Mouse (Mus musculus) natural killer cell, adult 2 months (primary cell): ENCODE measurements at regions not wholly inside any gene's neighbourhood (a gene's known extent, or its start where the extent isn't known, plus 50 kb on each side); places are given as distances from the start of the nearest gene placed in this dataset.

Experiments
- DNase-seq, 2 experiments: peaks; one replicate each; pipeline ENCODE4 v3.0.0; 2022; ENCODE audit warnings: low spot score in 2 of 2

DNA sequence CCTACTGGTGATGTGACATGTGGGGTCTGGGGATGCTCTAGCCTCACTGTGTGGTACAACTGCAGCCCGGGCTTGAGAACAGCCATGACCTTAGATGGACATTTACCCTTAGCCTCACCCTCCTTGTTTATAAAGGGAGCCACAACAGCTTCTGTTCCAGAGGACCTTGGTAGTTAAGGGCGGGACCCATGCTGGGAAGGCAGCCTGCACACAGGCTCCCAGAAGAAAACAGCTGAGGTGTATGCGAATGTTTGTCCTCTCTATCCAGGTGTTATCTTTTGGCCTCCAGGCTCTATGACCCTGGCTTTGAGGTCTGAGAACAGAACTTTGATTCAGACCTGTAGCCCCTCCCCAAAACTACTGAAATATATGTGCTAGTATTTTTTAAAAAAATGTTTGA, 102.1 kb upstream of the Mki67 start:
- DNase-seq = no peak

GRCm38 (mm10) chr7:135823884-135824750, 108.0 kb upstream of the Mki67 start:
- no peak for DNase-seq

DNA sequence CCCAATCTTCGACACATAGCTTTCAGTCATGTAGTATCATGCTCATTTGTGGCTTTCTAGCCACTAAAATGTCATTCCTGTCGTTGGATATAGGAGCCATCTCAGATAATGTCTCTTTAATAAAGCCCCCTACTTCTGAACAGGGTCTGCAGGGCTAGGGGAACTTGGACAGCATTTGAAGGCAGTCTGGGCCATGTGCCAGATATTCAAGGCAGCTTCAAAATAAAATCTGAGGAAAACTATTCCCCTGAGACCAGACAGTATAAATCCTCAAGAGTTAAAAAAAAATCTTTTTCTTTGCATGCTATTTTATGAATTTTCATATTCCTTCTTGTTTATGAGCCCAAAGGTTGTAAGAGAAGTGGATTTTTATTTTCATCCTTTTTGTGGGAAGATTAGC, 113.1 kb upstream of the Mki67 start:
- no peak for DNase-seq

DNA sequence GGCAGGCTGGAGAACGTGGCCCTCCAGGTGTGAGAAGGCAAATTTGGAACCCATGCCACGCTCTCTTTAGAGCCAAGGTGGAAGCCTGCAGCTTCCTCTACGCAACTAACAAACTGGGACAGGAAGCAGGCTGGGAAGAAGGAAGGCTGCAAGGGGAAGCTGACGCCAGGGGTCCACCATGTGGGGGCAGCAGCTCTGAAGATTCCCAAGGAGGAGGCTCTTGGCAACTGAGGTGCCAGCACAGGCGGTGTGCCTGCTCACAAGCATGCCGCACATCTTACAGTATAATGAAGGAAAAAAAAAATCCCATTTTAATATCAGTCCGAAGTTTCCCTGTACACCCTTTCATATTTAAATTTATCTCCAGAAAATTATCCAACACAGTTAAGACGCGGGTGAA, 117.3 kb upstream of the Mki67 start:
- DNase-seq = no peak

- no peak for DNase-seq
These were observed 120.9 kb upstream of the Mki67 start for GRCm38 (mm10) chr7:135836808-135837733.

- DNase-seq = no peak
These were observed 127.9 kb upstream of the Mki67 start for GRCm38 (mm10) chr7:135844018-135844417.

- DNase-seq = no peak
These were observed 131.1 kb upstream of the Mki67 start for GRCm38 (mm10) chr7:135847304-135847703.

DNA sequence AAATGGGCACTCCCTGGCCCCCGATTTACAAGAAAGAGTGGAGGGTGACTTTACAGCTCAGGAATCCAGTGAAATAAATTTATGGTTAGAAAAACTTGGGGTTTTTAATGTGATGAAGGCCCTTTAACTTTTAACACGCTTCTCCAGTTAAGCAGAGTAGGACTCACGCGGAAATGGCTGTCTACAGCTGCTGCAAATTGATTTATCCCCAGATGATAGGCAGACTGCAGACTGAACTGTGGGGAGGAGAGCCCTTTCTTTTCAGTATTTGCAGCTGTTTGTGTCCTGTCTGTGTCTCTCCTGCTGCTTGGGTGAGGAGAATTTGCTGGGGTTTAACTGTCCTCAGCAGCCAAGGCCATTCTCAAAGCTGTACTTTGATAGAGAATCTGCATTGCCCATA, 132.0 kb upstream of the Mki67 start:
- DNase-seq = no peak

DNA sequence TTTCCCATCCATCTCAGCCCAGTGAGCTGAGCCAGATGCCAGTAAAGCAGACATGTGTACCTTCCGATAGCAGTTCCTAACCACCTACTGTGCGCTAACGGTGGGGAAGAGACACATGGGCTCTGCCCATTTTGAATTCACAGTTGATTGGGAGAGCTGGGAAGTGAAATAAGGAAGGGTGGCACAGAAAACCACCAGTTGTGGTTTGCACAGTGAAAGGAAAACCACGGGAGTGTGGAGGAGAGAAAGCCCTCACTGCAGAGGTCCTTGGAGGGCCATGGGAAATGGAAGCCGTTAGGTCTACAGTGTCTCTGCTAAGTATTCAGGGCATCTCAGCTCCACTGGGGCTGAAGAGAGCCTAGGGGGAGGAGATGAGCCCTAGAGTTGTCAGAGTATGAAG, 132.7 kb upstream of the Mki67 start:
- no peak for DNase-seq

- DNase-seq = no peak
These were observed 137.1 kb upstream of the Mki67 start for GRCm38 (mm10) chr7:135853127-135853813.

DNA sequence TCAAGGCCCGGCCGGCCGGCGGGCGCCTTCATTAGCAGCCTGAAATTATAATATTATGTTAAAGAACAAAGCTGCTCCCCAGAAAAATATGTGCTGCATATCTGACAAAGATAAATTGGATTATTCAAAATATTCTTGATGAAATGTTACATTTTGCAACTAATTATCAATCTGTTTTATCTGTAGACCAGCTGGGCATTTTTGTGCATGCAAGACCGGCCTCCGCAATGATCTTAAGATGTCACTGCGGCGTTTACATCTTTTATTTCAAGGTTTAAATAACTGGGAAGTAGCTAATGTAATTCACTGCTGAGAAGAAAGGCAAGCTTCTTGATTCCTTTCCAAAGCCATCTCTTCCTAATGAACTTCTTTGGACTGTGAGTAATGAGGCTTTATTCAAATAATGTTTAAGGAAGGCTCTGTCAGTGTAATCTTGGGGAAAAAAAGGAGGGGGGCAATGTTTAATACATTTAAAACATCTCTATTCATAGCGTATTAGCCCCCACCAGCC, 137.7 kb upstream of the Mki67 start:
- DNase-seq = no peak

GRCm38 (mm10) chr7:135860288-135860687, 144.1 kb upstream of the Mki67 start:
- no peak for DNase-seq

DNA sequence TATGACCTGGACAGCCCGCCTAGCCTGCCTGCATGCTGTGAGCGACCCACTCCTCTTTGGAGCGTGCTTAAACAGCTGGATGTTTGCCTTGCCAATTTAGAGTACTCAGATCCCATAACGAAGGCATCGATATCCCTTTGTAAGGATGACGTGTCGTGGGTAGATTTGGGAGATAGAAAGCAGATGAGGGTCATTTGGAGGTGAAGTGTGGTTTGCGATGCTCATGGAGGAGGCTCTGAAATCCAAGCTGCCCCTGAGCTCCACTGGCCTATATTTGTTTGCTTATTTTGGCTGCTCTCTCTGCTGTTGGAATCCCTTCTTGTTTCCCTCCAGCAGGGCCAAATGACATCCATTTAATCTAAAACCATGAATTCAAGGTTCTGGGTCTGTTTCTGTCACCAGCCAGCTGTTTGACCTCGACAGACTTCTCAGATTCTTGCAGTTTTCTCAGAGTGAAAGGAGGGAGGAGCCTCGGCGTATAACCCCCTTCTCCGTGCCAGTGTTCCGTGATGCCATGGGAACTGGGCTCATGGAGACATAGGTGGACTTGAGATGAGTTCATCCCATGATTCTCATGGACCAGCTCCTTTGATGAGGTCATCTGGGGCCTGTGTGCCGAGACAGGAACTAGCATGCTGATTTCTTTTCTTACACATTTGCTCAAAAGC, 144.7 kb upstream of the Mki67 start:
- no peak for DNase-seq

DNA sequence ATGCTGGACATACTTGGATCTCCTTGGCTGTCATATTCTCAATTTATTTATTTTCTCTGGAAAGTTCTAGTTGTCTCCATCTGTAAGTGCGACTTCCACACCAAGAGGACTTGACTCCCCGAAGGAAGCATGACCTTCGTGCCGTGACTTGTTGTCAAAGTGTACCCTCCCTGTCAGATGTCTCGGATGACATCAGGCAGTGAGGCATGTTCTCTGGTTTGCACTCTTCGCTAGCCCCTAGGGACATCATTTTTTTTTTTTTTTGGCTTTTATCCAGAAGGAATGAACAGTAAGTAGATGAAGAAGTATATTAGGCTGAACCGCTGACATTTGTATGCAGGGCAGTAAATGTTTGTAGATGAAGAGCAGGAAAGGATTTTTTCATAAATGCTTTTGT, 145.2 kb upstream of the Mki67 start:
- no peak for DNase-seq

- no peak for DNase-seq
These were observed 147.6 kb upstream of the Mki67 start for GRCm38 (mm10) chr7:135863581-135864426.

DNA sequence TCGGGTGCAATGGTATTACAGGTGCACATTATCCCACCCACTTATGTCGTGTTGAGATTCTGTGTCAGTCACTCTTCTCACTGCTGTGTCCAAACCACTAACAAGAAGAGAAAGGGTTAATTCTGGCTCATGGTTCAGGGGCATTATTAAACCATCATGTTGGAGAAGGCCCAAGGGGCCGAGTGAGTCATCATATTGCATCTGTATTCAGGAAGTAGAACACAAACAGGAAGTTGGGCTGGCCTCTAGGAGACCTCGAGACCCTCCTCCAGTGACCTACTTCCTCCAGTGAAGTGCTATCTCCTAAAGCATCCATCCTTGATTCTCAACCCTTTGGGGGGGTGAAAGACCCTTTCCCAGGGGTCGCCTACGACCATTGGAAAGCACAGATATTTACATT, 154.8 kb upstream of the Mki67 start:
- no peak for DNase-seq

DNA sequence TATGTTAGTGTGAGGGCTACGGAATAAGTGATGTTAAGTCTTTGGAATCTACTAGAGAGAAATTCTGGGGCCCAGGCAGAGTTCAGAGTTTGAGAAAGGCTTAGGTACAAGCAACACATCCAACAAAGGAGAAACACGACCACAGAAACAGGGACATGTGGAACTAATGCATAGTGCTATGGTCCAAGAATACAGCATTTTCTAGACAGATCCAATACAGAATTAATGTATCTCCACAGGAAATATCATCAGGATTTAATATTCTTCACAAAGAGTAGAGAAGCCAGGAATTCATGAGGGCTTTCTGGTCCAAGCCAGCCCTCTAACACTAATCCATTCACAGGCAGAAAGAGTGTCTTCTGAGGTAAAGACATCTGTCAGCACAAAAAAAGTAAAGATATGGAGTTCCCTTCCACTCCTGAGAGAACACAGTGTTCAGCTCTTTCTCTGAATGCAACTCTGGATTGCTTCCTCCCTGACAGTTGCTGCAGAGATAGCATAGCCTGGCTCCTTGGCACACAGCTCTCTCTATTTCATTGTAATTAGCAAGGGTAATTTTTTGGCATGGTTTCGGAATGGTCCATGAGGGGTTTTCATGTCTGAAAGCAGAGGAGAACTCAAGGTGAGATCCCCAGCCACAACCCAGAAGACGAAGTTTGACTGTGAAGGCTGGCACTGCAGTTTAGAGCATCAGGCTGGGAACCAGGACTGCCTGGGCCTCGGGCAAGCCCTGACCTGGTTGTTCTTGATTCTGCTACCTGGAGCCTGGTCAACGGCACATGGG, 161.1 kb upstream of the Mki67 start:
- DNase-seq = no peak

GRCm38 (mm10) chr7:135878750-135879149, 162.6 kb upstream of the Mki67 start:
- DNase-seq = no peak

- DNase-seq = no peak
These were observed 164.3 kb upstream of the Mki67 start for GRCm38 (mm10) chr7:135880446-135880845.

- DNase-seq = no peak
These were observed 166.1 kb upstream of the Mki67 start for GRCm38 (mm10) chr7:135882306-135882705.
